Mouse (Mus musculus): ENCODE measurements around the gene Pex6. TPM values are rescaled to one million over a fixed set of nuclear protein-coding genes. Genes with fewer than 3 reads are reported as not detected.
"Not testable (repeated sequence)": the region's sequence is repeated elsewhere in the genome, so short reads cannot be mapped to it uniquely, and the experiment has no call there.

The Pex6 gene
- total RNA-seq, 2 experiments from 2014 or later, result 49.1 to 49.4 TPM

- DNase-seq (ENCODE audit: low spot score in 2 of 2), result no peak
These were observed 17.2 kb downstream of the Pex6 start for GRCm38 (mm10) chr17:46728496-46728895.

GRCm38 (mm10) chr17:46728904-46729318 lies 17.6 kb downstream of the Pex6 start, which contains the start of gene Gnmt:
Gene Gnmt (minus strand): TSS chr17:46729168.
- no peak for DNase-seq (ENCODE audit: low spot score in 2 of 2)

- DNase-seq (ENCODE audit: low spot score in 2 of 2), result no peak
These were observed 22.8 kb downstream of the Pex6 start for GRCm38 (mm10) chr17:46734055-46734454.

GRCm38 (mm10) chr17:46735287-46735686 lies 24.0 kb downstream of the Pex6 start:
- no peak for DNase-seq (ENCODE audit: low spot score in 2 of 2)

GRCm38 (mm10) chr17:46736160-46736559 lies 24.9 kb downstream of the Pex6 start:
- no peak for DNase-seq (ENCODE audit: low spot score in 2 of 2)

GRCm38 (mm10) chr17:46741305-46741704 lies 30.0 kb downstream of the Pex6 start:
- DNase-seq (ENCODE audit: low spot score in 2 of 2), result no peak

GRCm38 (mm10) chr17:46742986-46743385 lies 31.7 kb downstream of the Pex6 start:
- DNase-seq (ENCODE audit: low spot score in 2 of 2), result no peak

- DNase-seq (ENCODE audit: low spot score in 2 of 2), result no peak
These were observed 34.2 kb downstream of the Pex6 start for GRCm38 (mm10) chr17:46745506-46745905.

GRCm38 (mm10) chr17:46747234-46747633 lies 36.0 kb downstream of the Pex6 start:
- DNase-seq (ENCODE audit: low spot score in 2 of 2), result no peak

- DNase-seq (ENCODE audit: low spot score in 2 of 2), result no peak
These were observed 36.5 kb downstream of the Pex6 start for GRCm38 (mm10) chr17:46747806-46748205.

GRCm38 (mm10) chr17:46749282-46749681 lies 38.0 kb downstream of the Pex6 start:
- DNase-seq (ENCODE audit: low spot score in 2 of 2), result no peak

GRCm38 (mm10) chr17:46750580-46750979 lies 39.3 kb downstream of the Pex6 start:
- no peak for DNase-seq (ENCODE audit: low spot score in 2 of 2)

GRCm38 (mm10) chr17:46751056-46751793 lies 40.0 kb downstream of the Pex6 start:
- DNase-seq (ENCODE audit: low spot score in 2 of 2), result peak; percentile 15 to 40

- DNase-seq (ENCODE audit: low spot score in 2 of 2), result peak; percentile 92 to 96
These were observed 40.7 kb downstream of the Pex6 start, which contains the start of gene Cnpy3 for GRCm38 (mm10) chr17:46751794-46752556. Gene Cnpy3 (minus strand): TSS chr17:46752214.

- no peak for DNase-seq (ENCODE audit: low spot score in 2 of 2)
These were observed 47.5 kb downstream of the Pex6 start for GRCm38 (mm10) chr17:46758753-46759152.

- no peak for DNase-seq (ENCODE audit: low spot score in 2 of 2)
These were observed 52.3 kb downstream of the Pex6 start, which contains the start of gene Ptcra for GRCm38 (mm10) chr17:46763544-46763943. Gene Ptcra (minus strand): TSS chr17:46763712.

GRCm38 (mm10) chr17:46764916-46765315 lies 53.7 kb downstream of the Pex6 start:
- DNase-seq (ENCODE audit: low spot score in 2 of 2), result not testable (repeated sequence)

- DNase-seq (ENCODE audit: low spot score in 2 of 2), result no peak
These were observed 56.6 kb downstream of the Pex6 start for GRCm38 (mm10) chr17:46767868-46768267.

- no peak for DNase-seq (ENCODE audit: low spot score in 2 of 2)
These were observed 59.3 kb downstream of the Pex6 start for GRCm38 (mm10) chr17:46770546-46770945.

- DNase-seq (ENCODE audit: low spot score in 2 of 2), result no peak
These were observed 59.8 kb downstream of the Pex6 start for GRCm38 (mm10) chr17:46771025-46771424.

- DNase-seq (ENCODE audit: low spot score in 2 of 2), result no peak
These were observed 60.4 kb downstream of the Pex6 start for GRCm38 (mm10) chr17:46771616-46772015.

GRCm38 (mm10) chr17:46772038-46772403 lies 60.8 kb downstream of the Pex6 start:
- no peak for DNase-seq (ENCODE audit: low spot score in 2 of 2)
